Mouse (Mus musculus) CH12.LX (cell line): ENCODE measurements around the gene Ate1. TPM values are rescaled to one million over a fixed set of nuclear protein-coding genes. Genes with fewer than 3 reads are reported as not detected.
A peak's percentile ranks its signal among the peaks of the same experiment; 100 is the strongest.

ENCODE experiments used
- DNase-seq: peaks from one replicate; pipeline ENCODE4 v3.0.0-alpha.2; 2013; ENCODE audit errors: extremely low read depth
- H3K27ac ChIP-seq: 2 replicates; pipeline ENCODE4 v1.5.1; 2012; ENCODE audit warnings: low read depth, mild to moderate bottlenecking, control low read depth, moderate library complexity; ENCODE audit not compliant: insufficient read depth
- H3K27me3 ChIP-seq: replicated peaks from 2 replicates; pipeline ENCODE3; 2012; ENCODE audit warnings: inconsistent platforms
- H3K36me3 ChIP-seq, 2 experiments: replicated peaks in 1 of 2; 2 replicates each; pipeline versions ENCODE3 to v1.6.1; 2012; ENCODE audit warnings: inconsistent platforms in 1 of 2, low read length in 1 of 2, mild to moderate bottlenecking in 1 of 2, mixed read lengths in 1 of 2, moderate library complexity in 1 of 2; ENCODE audit not compliant: control insufficient read depth in 1 of 2, insufficient read depth in 1 of 2
- H3K4me1 ChIP-seq, 2 experiments: 2 replicates each; pipeline ENCODE4 v1.6.1; 2012; ENCODE audit warnings: inconsistent platforms in 1 of 2, moderate library complexity in 1 of 2; ENCODE audit not compliant: insufficient read depth in 2 of 2, control insufficient read depth in 1 of 2
- H3K4me2 ChIP-seq: 2 replicates; pipeline ENCODE4 v1.6.1; 2012; ENCODE audit warnings: low read depth, mild to moderate bottlenecking, control low read depth; ENCODE audit not compliant: poor library complexity, insufficient read depth, severe bottlenecking
- H3K4me3 ChIP-seq, 3 experiments: fragments of 150-350 bp in 1 of 3; sonication (generic) in 1 of 3; replicated peaks in 1 of 3; 2 replicates each; pipeline versions ENCODE3 to v1.5.1; 2011 to 2012; ENCODE audit warnings: low read depth in 2 of 3, low read length in 2 of 3, mild to moderate bottlenecking in 2 of 3, moderate library complexity in 2 of 3, control low read depth in 1 of 3, improper control_type of control experiment in 1 of 3, inconsistent platforms in 1 of 3, mixed read lengths in 1 of 3; ENCODE audit not compliant: poor library complexity in 1 of 3
- H3K79me2 ChIP-seq: replicated peaks from 2 replicates; pipeline ENCODE4 v1.6.1; 2012; ENCODE audit warnings: mild to moderate bottlenecking, moderate library complexity; ENCODE audit not compliant: control insufficient read depth, poor library complexity, insufficient read depth, severe bottlenecking; ENCODE audit errors: extremely low read depth
- H3K9ac ChIP-seq: 2 replicates; pipeline ENCODE4 v1.6.1; 2012; ENCODE audit warnings: low read depth, mild to moderate bottlenecking, control low read depth, moderate library complexity; ENCODE audit not compliant: insufficient read depth
- H3K9me3 ChIP-seq: replicated peaks from 2 replicates; pipeline ENCODE3; 2012; ENCODE audit warnings: low read length, inconsistent platforms, mixed read lengths
- CHD2 ChIP-seq: IDR thresholded peaks from 2 replicates; pipeline ENCODE4 v1.6.1; 2011; ENCODE audit warnings: low read length, improper control_type of control experiment
- CTCF ChIP-seq, 2 experiments: IDR thresholded peaks in 1 of 2; conservative IDR thresholded peaks in 1 of 2; 2 replicates each; pipeline ENCODE4 v1.5.1; 2011 to 2012; ENCODE audit warnings: low read depth in 2 of 2, low read length in 2 of 2, improper control_type of control experiment in 1 of 2, inconsistent platforms in 1 of 2, mild to moderate bottlenecking in 1 of 2, moderate library complexity in 1 of 2
- ELF1 ChIP-seq: IDR thresholded peaks from 2 replicates; pipeline ENCODE4 v1.6.1; 2014; ENCODE audit warnings: low read depth, mild to moderate bottlenecking, inconsistent platforms, low read length, improper control_type of control experiment
- GABPA ChIP-seq: IDR thresholded peaks from 2 replicates; pipeline ENCODE4 v1.6.1; 2012; ENCODE audit warnings: low read depth, low read length, improper control_type of control experiment, inconsistent platforms; ENCODE audit not compliant: insufficient replicate concordance
- HCFC1 ChIP-seq: IDR thresholded peaks from 2 replicates; pipeline ENCODE4 v1.6.1; 2012; ENCODE audit warnings: low read depth, mild to moderate bottlenecking, inconsistent platforms, low read length, improper control_type of control experiment
- IRF4 ChIP-seq: IDR thresholded peaks from 2 replicates; pipeline ENCODE4 v1.6.1; 2014; ENCODE audit warnings: low read depth, mild to moderate bottlenecking, inconsistent platforms, low read length, improper control_type of control experiment
- JUN ChIP-seq: IDR thresholded peaks from 2 replicates; pipeline ENCODE4 v1.6.1; 2011; ENCODE audit warnings: low read depth, mild to moderate bottlenecking, low read length, improper control_type of control experiment, moderate library complexity; ENCODE audit not compliant: insufficient read depth
- KAT2A ChIP-seq: IDR thresholded peaks from 2 replicates; pipeline ENCODE4 v1.6.1; 2012; ENCODE audit warnings: low read length, improper control_type of control experiment, inconsistent platforms; ENCODE audit not compliant: insufficient replicate concordance
- MAX ChIP-seq: IDR thresholded peaks from 2 replicates; pipeline ENCODE4 v1.6.1; 2011; ENCODE audit warnings: low read length, improper control_type of control experiment
- MXI1 ChIP-seq: IDR thresholded peaks from 2 replicates; pipeline ENCODE4 v1.6.1; 2011; ENCODE audit warnings: mild to moderate bottlenecking, low read depth, low read length, improper control_type of control experiment
- MYC ChIP-seq: IDR thresholded peaks from 2 replicates; pipeline ENCODE4 v1.6.1; 2011; ENCODE audit warnings: low read depth, mild to moderate bottlenecking, improper control_type of control experiment, low read length
- NELFE ChIP-seq: IDR thresholded peaks from 2 replicates; pipeline ENCODE4 v1.6.1; 2011; ENCODE audit warnings: low read depth, low read length, improper control_type of control experiment
- NRF1 ChIP-seq: IDR thresholded peaks from 2 replicates; pipeline ENCODE4 v1.6.1; 2014; ENCODE audit warnings: low read depth, mild to moderate bottlenecking, inconsistent platforms, low read length, improper control_type of control experiment, moderate library complexity
- POLR2A ChIP-seq: IDR thresholded peaks from 2 replicates; pipeline ENCODE4 v1.6.1; 2011; ENCODE audit warnings: low read depth, mild to moderate bottlenecking, improper control_type of control experiment, low read length
- POLR2AphosphoS2 ChIP-seq: IDR thresholded peaks from 2 replicates; pipeline ENCODE4 v1.6.1; 2011; ENCODE audit warnings: low read depth, low read length, improper control_type of control experiment
- SIN3A ChIP-seq: IDR thresholded peaks from 2 replicates; pipeline ENCODE4 v1.6.1; 2012; ENCODE audit warnings: low read length, improper control_type of control experiment, inconsistent platforms
- SMC3 ChIP-seq: IDR thresholded peaks from 2 replicates; pipeline ENCODE4 v1.6.1; 2011; ENCODE audit warnings: low read depth, low read length, improper control_type of control experiment
- TBP ChIP-seq: conservative IDR thresholded peaks from 2 replicates; pipeline ENCODE4 v1.6.1; 2011; ENCODE audit warnings: low read depth, low read length, improper control_type of control experiment
- TCF12 ChIP-seq: IDR thresholded peaks from 2 replicates; pipeline ENCODE4 v1.6.1; 2014; ENCODE audit warnings: low read depth, mild to moderate bottlenecking, inconsistent platforms, low read length, improper control_type of control experiment
- UBTF ChIP-seq: IDR thresholded peaks from 2 replicates; pipeline ENCODE4 v1.6.1; 2012; ENCODE audit warnings: low read depth, mild to moderate bottlenecking, inconsistent platforms, low read length, improper control_type of control experiment, moderate library complexity
- USF1 ChIP-seq: IDR thresholded peaks from 2 replicates; pipeline ENCODE4 v1.6.1; 2014; ENCODE audit warnings: low read depth, mild to moderate bottlenecking, inconsistent platforms, low read length, improper control_type of control experiment
- USF2 ChIP-seq: conservative IDR thresholded peaks from 2 replicates; pipeline ENCODE4 v1.6.1; 2011; ENCODE audit warnings: low read depth, low read length, improper control_type of control experiment
- ZMIZ1 ChIP-seq: IDR thresholded peaks from 2 replicates; pipeline ENCODE4 v1.6.1; 2012; ENCODE audit warnings: low read depth, mild to moderate bottlenecking, inconsistent platforms, low read length, improper control_type of control experiment
- dilution Hi-C: fragments of 300-500 bp; cut with MboI; formaldehyde crosslinking; loops from 2 replicates; pipeline ENCODE4 v1.14.3; 2020; ENCODE audit warnings: low sequenced_read_pairs; ENCODE audit not compliant: extremely low pct_unique_long_range_greater_than_20kb, extremely low pct_ligation_motif_present
- in situ Hi-C: fragments of 300-500 bp; cut with MboI; formaldehyde crosslinking; loops from 3 replicates; pipeline ENCODE4 v1.14.3; 2019; ENCODE audit warnings: low sequenced_read_pairs, low pct_ligation_motif_present, low pct_unique_long_range_greater_than_20kb, mixed read lengths
- polyA plus RNA-seq: library from polyadenylated mRNA; unstranded; fragments of >175 nt; gene quantifications from 2 replicates; pipeline ENCODE4 v1.2.1, GENCODE M21; 2012; ENCODE audit warnings: low read depth; ENCODE audit not compliant: insufficient read length
- total RNA-seq, 2 experiments: library from RNA; depleted of rRNA; stranded (reverse); fragments of 300-350 nt in 1 of 2; fragments of >200 nt in 1 of 2; gene quantifications; 2 replicates each; pipeline ENCODE4 v1.2.3; 2012 to 2014

Gene Ate1
- total and polyA plus RNA-seq, 3 experiments: 12.2 to 15.4 (median 14.3) TPM

DNA sequence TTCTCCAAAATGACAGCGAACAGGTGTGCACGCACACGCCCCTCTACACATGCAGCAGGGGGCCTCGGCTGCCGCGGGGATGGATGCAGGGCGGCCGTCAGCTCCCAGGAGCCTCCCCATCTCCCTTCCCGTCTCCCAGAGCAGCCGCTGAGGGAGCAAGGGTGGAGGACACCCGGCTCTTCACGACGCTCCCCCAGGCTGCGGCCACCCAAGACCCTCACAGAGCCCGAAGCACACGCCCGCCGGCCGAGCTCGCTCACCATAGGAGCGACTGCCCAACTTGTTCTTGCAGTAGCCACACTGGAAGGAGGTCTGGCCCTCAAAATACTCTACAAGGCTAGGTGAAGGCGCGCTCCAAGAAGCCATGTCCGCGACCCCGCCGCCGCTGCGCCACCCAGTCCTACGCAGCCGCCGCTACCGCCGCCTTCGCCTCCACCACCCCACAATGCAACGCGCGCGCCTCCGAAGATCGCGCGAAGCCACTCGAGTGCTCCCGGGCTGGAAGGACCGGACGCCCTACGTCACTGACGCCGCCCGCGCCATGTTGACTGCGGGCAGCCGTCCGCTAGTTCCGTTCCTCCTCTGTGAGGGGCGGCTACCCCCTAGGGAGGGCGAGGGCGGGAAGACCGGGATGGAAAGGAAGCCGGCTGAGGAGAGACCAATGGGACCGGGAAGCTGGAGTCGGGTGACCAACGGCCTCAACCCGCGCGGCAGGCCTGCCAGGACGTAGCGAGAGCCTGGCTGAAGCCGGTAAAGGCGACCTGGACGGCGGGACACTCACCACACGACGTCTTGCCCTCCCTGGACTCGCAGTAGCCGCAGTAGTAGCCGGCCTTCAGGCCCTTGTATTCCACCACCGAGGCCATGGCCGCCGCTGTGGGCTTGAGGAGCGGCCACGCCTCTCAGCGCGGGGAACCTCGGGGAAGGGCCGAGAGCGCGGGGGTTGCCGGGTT is 797 bp downstream of the Ate1 start:
- Histone ChIP-seq H3K9ac (peak overlapping the region; percentile 81), H3K36me3 (peaks cover 0 to 6% of the 10 kb centered on the region in 2 experiments), H3K27ac (peak overlapping the region; percentile 14), H3K4me2 (peak overlapping the region; percentile 98), H3K4me1 (peaks cover 0 to 23% of the 10 kb centered on the region in 2 experiments; a peak in 2 of 4 replicates), H3K4me3 (peak overlapping the region; percentile 76 to 96 (median 85)), H3K27me3 (no peaks in the 10 kb centered on the region), H3K79me2 (peaks cover 8% of the 10 kb centered on the region), H3K9me3 (peaks cover 4% of the 10 kb centered on the region)
- TF ChIP-seq IRF4 (peak; percentile 49; the same call in 1 of the 2 replicates), CTCF (conservative IDR thresholded peaks at IDR 0.05 in 1 of 2, IDR thresholded peaks at IDR 0.05 in 1 of 2; ENCODE audit: low read depth in 2 of 2, low read length in 2 of 2) (no peak), MXI1 (peak; percentile 82), ELF1 (peak; percentile 75), USF2 (no peak), UBTF (0 out of 2 replicates have a peak, but pooled peaks have one; percentile 69), ZMIZ1 (peak; percentile 51; the same call in 1 of the 2 replicates), POLR2A (peak; percentile 70), JUN (no peak), NRF1 (peak; percentile 77), NELFE (peak; percentile 79), GABPA (peak; percentile 59; the same call in 1 of the 2 replicates), TBP (no peak), TCF12 (peak; percentile 84), SIN3A (peak; percentile 58), POLR2AphosphoS2 (peak; percentile 35; the same call in 1 of the 2 replicates), HCFC1 (peak; percentile 96), MYC (no peak), MAX (0 out of 2 replicates have a peak, but pooled peaks have one; percentile 15), USF1 (no peak), SMC3 (no peak), KAT2A (peak; percentile 91), CHD2 (peak; percentile 98)
- in situ Hi-C loops: loop anchor here (25.0 kb wide), 1 partner anchor 1757 kb away; no protein-coding TSS in a partner anchor
- dilution Hi-C loops: no loop called here
- DNase-seq: peak; percentile 89
